Mouse (Mus musculus) spleen, adult 2 months (tissue): ENCODE measurements around the gene Mcidas.

Experiments
- CTCF ChIP-seq: fragments of 200-500 bp; IDR thresholded peaks from 2 replicates; pipeline ENCODE4 v1.5.1; 2011; ENCODE audit warnings: mild to moderate bottlenecking, inconsistent platforms; ENCODE audit not compliant: insufficient read depth, insufficient read length, insufficient replicate concordance; ENCODE audit errors: extremely low read depth
- POLR2A ChIP-seq: fragments of 200-500 bp; IDR thresholded peaks from 2 replicates; pipeline ENCODE4 v1.6.1; 2011; ENCODE audit warnings: low read depth, low read length, inconsistent platforms

- TF ChIP-seq CTCF (no peak), POLR2A (no peak)
Measured at GRCm38 (mm10) chr13:113045458-113046110, 51.9 kb downstream of the Mcidas start.
